Mouse (Mus musculus) left cerebral cortex, adult 2 months (tissue): Measurements from ENCODE around the gene 4931440F15Rik. TPM values are rescaled to one million over a fixed set of nuclear protein-coding genes. Genes with fewer than 3 reads are reported as not detected.

Experiments used
- DNase-seq, 2 experiments: peaks; one replicate each; pipeline ENCODE4 v3.0.0; 2021 to 2022; ENCODE audit warnings: low spot score in 2 of 2, mixed read lengths in 1 of 2; ENCODE audit errors: extremely low spot score in 1 of 2
- H3K27ac ChIP-seq: fragments of 200-600 bp; 2 replicates; pipeline ENCODE4 v1.8.1; 2022
- H3K4me3 ChIP-seq: fragments of 200-600 bp; 2 replicates; pipeline ENCODE4 v1.8.1; 2022
- CTCF ChIP-seq: fragments of 200-600 bp; IDR thresholded peaks from 2 replicates; pipeline ENCODE4 v1.8.1; 2022; ENCODE audit warnings: antibody characterized with exemption, mild to moderate bottlenecking, moderate library complexity
- intact Hi-C: fragments of 180-260 bp; cut with DNase I; formaldehyde crosslinking; loops from one replicate; pipeline ENCODE4 v1.15.1; 2025
- total RNA-seq, 2 experiments: library from RNA; stranded (reverse); gene quantifications; 2 replicates each; pipeline ENCODE4 v1.2.3; 2021

4931440F15Rik gene
- total RNA-seq, 2 experiments from 2014 or later = 2.7 to 3.4 TPM

- intact Hi-C loops = no loop called here
- TF ChIP-seq CTCF = no peak
- no peak overlapping the region for H3K4me3 ChIP-seq
- no peak overlapping the region for H3K27ac ChIP-seq
- DNase-seq = peak in 1 of 2 experiments; percentile 4
These were observed 2.3 kb downstream of the 4931440F15Rik start for GRCm38 (mm10) chr11:29823141-29823540.

- Histone ChIP-seq H3K4me3 (no peak overlapping the region), H3K27ac (no peak overlapping the region)
- intact Hi-C loops = no loop called here
- no peak for TF ChIP-seq CTCF
- DNase-seq = no peak
These were observed 9.8 kb downstream of the 4931440F15Rik start for GRCm38 (mm10) chr11:29815670-29816069.

DNA sequence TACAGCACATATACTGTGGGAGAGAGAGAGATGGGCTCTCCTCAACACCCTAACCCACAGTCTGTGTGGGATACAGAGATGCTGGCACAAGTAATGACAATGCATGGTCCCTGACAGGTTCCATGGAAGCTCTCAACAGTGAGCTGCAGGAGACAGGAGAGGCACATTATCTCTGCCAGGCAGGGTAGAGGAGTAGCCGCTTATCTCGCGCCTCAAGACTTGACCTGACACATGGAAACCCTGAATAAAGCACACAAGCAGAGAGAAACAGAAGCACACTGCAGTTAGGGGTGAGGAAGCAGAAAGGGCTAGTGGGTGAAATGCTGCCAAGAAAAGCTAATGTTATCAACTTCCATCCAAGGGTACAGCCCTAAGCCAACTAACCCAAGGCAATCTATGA is 10.2 kb downstream of the 4931440F15Rik start:
- intact Hi-C loops = no loop called here
- DNase-seq = no peak
- TF ChIP-seq CTCF = no peak
- no peak overlapping the region for H3K4me3 ChIP-seq
- no peak overlapping the region for H3K27ac ChIP-seq

- DNase-seq = no peak
- peak overlapping the region; percentile 73 for H3K27ac ChIP-seq
- intact Hi-C loops = loop anchor here (1.0 kb wide), 2 partner anchors 18 to 47 kb away; no protein-coding TSS in a partner anchor
- H3K4me3 ChIP-seq = no peak overlapping the region
- no peak for TF ChIP-seq CTCF
These were observed 12.2 kb downstream of the 4931440F15Rik start for GRCm38 (mm10) chr11:29813267-29813666.

- TF ChIP-seq CTCF = no peak; the same call in 1 of the 2 replicates
- Histone ChIP-seq H3K27ac (peak overlapping the region; percentile 63), H3K4me3 (no peak overlapping the region)
- no peak for DNase-seq
- intact Hi-C loops = no loop called here
These were observed 13.0 kb downstream of the 4931440F15Rik start for GRCm38 (mm10) chr11:29812475-29812874.

DNA sequence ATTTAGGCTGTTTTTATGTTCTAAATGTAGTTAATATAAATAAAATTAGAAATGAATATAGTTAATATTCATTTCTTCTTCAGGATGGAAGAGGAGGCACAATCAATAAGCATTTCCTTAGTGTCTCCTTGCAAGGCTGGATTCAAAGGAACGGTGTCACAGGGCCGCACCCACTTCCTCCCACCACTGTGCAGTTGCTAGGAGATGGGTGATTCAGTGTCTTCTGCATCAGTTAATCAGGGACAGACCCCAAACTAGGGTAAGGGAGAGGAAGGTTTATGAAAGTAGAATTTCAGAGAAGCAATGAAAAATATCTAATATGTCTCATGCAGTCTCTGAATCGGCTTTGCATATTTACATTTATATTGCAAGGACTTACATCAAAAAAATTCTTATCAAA is 15.1 kb downstream of the 4931440F15Rik start:
- TF ChIP-seq CTCF = no peak
- intact Hi-C loops = no loop called here

GRCm38 (mm10) chr11:29808981-29809589 is 16.4 kb downstream of the 4931440F15Rik start:
- peak overlapping the region; percentile 83 for H3K27ac ChIP-seq
- no peak for DNase-seq
- TF ChIP-seq CTCF = no peak
- H3K4me3 ChIP-seq = no peak overlapping the region
- intact Hi-C loops = loop anchor here (1.0 kb wide), 1 partner anchor 13 kb away; no protein-coding TSS in a partner anchor

More for the DNA sequence above, 15.1 kb downstream of the 4931440F15Rik start:
- Histone ChIP-seq H3K4me3 (no peak overlapping the region), H3K27ac (peak overlapping the region; percentile 83; the same call in 1 of the 2 replicates)
- DNase-seq = no peak

- no peak for DNase-seq
These were observed 17.1 kb downstream of the 4931440F15Rik start for GRCm38 (mm10) chr11:29808173-29808980.

GRCm38 (mm10) chr11:29807325-29807724 is 18.1 kb downstream of the 4931440F15Rik start:
- intact Hi-C loops = no loop called here
- Histone ChIP-seq H3K27ac (no peak overlapping the region), H3K4me3 (no peak overlapping the region)
- no peak for TF ChIP-seq CTCF
- DNase-seq = no peak

More at GRCm38 (mm10) chr11:29808173-29808980, 17.1 kb downstream of the 4931440F15Rik start:
- H3K4me3 ChIP-seq = no peak overlapping the region
- peak overlapping the region; percentile 83 for H3K27ac ChIP-seq
- intact Hi-C loops = loop anchor here (1.0 kb wide), 1 partner anchor 12 kb away; no protein-coding TSS in a partner anchor
- no peak for TF ChIP-seq CTCF

DNA sequence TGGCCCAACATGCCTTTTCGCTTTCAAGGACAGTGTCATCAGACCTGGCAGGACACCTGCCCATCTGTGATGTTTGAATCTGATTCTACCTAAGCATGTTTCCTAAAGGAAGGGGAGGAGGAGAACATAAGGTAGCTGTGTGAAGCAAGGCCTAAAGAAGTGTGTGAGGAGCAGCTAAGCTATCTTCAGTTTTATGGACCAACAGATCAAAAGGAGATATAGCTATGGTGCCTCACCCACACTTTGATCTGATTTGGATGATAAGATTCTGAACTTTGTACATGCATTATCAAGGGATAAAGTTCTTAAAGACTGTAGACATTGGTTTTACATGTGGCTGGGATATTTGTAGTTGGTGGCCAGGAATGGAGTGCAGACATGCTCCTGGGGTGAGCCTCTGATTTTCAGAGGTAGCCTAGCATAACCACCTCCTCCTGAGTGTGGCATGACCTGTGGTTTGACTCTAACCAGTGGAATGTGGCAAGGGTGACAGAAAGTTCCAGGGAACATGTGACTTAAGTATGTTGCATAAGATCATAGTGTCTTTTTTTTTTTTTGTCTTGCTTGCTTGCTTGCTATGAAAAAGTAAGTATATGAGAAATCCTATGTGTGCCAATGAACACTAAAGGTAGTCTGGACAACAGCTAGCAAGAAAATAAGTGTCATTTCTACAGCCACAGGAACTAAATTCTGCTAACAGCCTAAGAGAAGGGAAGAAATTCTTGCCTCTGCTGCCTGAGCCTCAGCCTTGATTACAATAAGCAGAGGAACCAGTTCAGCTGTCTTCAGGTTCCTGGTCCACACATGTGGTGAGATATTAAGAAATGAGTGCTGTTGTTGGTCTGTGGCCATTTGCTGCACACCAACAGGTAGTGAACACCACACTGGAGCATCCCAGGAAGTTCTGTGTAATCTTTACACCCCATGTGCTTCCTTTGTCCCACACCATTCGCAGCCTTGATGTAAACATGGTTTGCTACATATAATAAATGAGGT is 23.7 kb downstream of the 4931440F15Rik start:
- no peak overlapping the region for H3K4me3 ChIP-seq
- intact Hi-C loops = no loop called here
- no peak overlapping the region for H3K27ac ChIP-seq
- no peak for TF ChIP-seq CTCF
- DNase-seq = no peak

DNA sequence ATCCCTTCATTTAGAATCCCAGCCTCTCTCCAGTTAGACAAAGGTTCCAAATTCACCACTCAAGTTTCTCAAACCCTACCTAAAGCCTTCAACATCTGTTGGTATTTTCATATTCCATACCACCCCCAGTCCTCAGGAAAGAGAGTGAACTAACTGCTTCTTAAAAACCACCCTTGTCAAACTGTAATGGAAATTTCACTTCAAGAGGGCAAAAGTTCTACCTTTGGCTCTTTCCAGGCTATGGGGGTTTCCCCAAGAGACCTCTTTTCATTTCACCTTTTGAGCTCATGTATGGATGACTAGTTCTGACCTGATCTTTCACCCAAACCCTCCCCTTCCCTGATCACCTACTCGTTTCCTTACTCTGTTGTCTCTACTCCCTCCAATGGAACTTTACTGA is 25.6 kb downstream of the 4931440F15Rik start:
- TF ChIP-seq CTCF = no peak
- H3K4me3 ChIP-seq = no peak overlapping the region
- H3K27ac ChIP-seq = no peak overlapping the region
- intact Hi-C loops = loop anchor here (5.0 kb wide), 1 partner anchor 53 kb away; no protein-coding TSS in a partner anchor
- DNase-seq = no peak
